Mouse (Mus musculus) left cerebral cortex, postnatal 25 days (tissue): ENCODE measurements around the gene Krtap19-9b. TPM values are rescaled to one million over a fixed set of nuclear protein-coding genes. Genes with fewer than 3 reads are reported as not detected.

Experiments used
- DNase-seq, 2 experiments: peaks; one replicate each; pipeline ENCODE4 v3.0.0; 2022; ENCODE audit warnings: low spot score in 2 of 2, mixed read lengths in 1 of 2
- intact Hi-C: fragments of 180-260 bp; cut with DNase I; formaldehyde crosslinking; loops from one replicate; pipeline ENCODE4 v1.15.1; 2025
- total RNA-seq, 2 experiments: library from RNA; stranded (reverse); gene quantifications; 2 replicates each; pipeline ENCODE4 v1.2.3; 2021

The Krtap19-9b gene
- total RNA-seq: not detected

- DNase-seq: no peak
- intact Hi-C loops: no loop called here
These were observed at the start of gene Krtap19-9b for GRCm38 (mm10) chr16:88932165-88932564. TSS of gene Krtap19-9b (minus strand) at chr16:88932265.

GRCm38 (mm10) chr16:88962773-88963172 lies 30.7 kb upstream of the Krtap19-9b start, which contains the start of gene Krtap16-3:
TSS of gene Krtap16-3 (minus strand) at chr16:88962873.
- DNase-seq: no peak
- intact Hi-C loops: no loop called here

- no peak for DNase-seq
- intact Hi-C loops: no loop called here
These were observed 9.0 kb upstream of the Krtap19-9b start for GRCm38 (mm10) chr16:88941106-88941505.

GRCm38 (mm10) chr16:88938252-88938651 lies 6.2 kb upstream of the Krtap19-9b start:
- DNase-seq: no peak
- intact Hi-C loops: no loop called here

GRCm38 (mm10) chr16:88896357-88896756 lies 35.7 kb downstream of the Krtap19-9b start, which contains the start of gene Krtap19-5:
TSS of gene Krtap19-5 (minus strand) at chr16:88896457.
- intact Hi-C loops: no loop called here

GRCm38 (mm10) chr16:88886870-88887269 lies 45.2 kb downstream of the Krtap19-9b start:
- no peak for DNase-seq
- intact Hi-C loops: no loop called here

More at GRCm38 (mm10) chr16:88896357-88896756, 35.7 kb downstream of the Krtap19-9b start, which contains the start of gene Krtap19-5:
- no peak for DNase-seq

- intact Hi-C loops: no loop called here
- DNase-seq: no peak
These were observed 47.1 kb downstream of the Krtap19-9b start, which contains the start of gene Krtap19-4 for GRCm38 (mm10) chr16:88884989-88885388. TSS of gene Krtap19-4 (minus strand) at chr16:88885089.

Other genes with a start within 250 kb of the Krtap19-9b start
- gene 2310061N02Rik, start 224.3 kb downstream of the Krtap19-9b start, total RNA-seq: not detected
- not detected for gene Krtap13-1, start 203.4 kb downstream of the Krtap19-9b start, total RNA-seq
- gene Krtap13, start 180.6 kb downstream of the Krtap19-9b start, total RNA-seq: not detected
- not detected for gene 2310034C09Rik, start 173.4 kb downstream of the Krtap19-9b start, total RNA-seq
- gene 2310057N15Rik, start 158.1 kb downstream of the Krtap19-9b start, total RNA-seq: not detected
- not detected for gene Gm5965, start 154.4 kb downstream of the Krtap19-9b start, total RNA-seq
- gene Gm20741, start 120.0 kb downstream of the Krtap19-9b start, total RNA-seq: not detected
- not detected for gene Krtap15, start 112.0 kb downstream of the Krtap19-9b start, total RNA-seq
- gene Krtap14, start 106.1 kb downstream of the Krtap19-9b start, total RNA-seq: not detected
- gene Krtap19-1, start 62.9 kb downstream of the Krtap19-9b start, total RNA-seq: not detected
- not detected for gene Krtap19-2, start 58.0 kb downstream of the Krtap19-9b start, total RNA-seq
- not detected for gene Krtap19-3, start 54.2 kb downstream of the Krtap19-9b start, total RNA-seq
- not detected for gene Krtap19-4, start 47.2 kb downstream of the Krtap19-9b start, total RNA-seq
- not detected for gene Krtap19-5, start 35.8 kb downstream of the Krtap19-9b start, total RNA-seq
- gene Krtap16-3, start 30.6 kb upstream of the Krtap19-9b start, total RNA-seq: not detected
- not detected for gene Krtap22-2, start 78.5 kb upstream of the Krtap19-9b start, total RNA-seq
- not detected for gene Gm10229, start 83.0 kb upstream of the Krtap19-9b start, total RNA-seq
- gene Krtap6-1, start 99.4 kb upstream of the Krtap19-9b start, total RNA-seq: not detected
- not detected for gene Gm10228, start 109.2 kb upstream of the Krtap19-9b start, total RNA-seq
- not detected for gene Krtap6-5, start 115.6 kb upstream of the Krtap19-9b start, total RNA-seq
- gene 1110025L11Rik, start 131.7 kb upstream of the Krtap19-9b start, total RNA-seq: not detected
- not detected for gene Krtap6-3, start 151.8 kb upstream of the Krtap19-9b start, total RNA-seq
- gene Gm6358, start 208.6 kb upstream of the Krtap19-9b start, total RNA-seq: not detected
- not detected for gene Gm10061, start 218.8 kb upstream of the Krtap19-9b start, total RNA-seq
- not detected for gene Gm9789, start 225.7 kb upstream of the Krtap19-9b start, total RNA-seq
- not detected for gene Gm7735, start 237.2 kb upstream of the Krtap19-9b start, total RNA-seq
- gene 1110057P08Rik, start 242.5 kb upstream of the Krtap19-9b start, total RNA-seq: not detected